Mouse (Mus musculus) layer of hippocampus, adult 11-12 months (tissue): ENCODE data around the gene Stam2.

Experiments
- DNase-seq: peaks from one replicate; pipeline ENCODE4 v3.0.0; 2022; ENCODE audit warnings: low spot score

Gene Stam2

GRCm38 (mm10) chr2:52720231-52721025 lies 21.7 kb downstream of the Stam2 start:
- DNase-seq = no peak

GRCm38 (mm10) chr2:52717076-52717475 lies 25.0 kb downstream of the Stam2 start:
- DNase-seq = no peak

GRCm38 (mm10) chr2:52715538-52715937 lies 26.5 kb downstream of the Stam2 start:
- peak; percentile 28 for DNase-seq

- DNase-seq = no peak
These were observed 28.0 kb downstream of the Stam2 start for GRCm38 (mm10) chr2:52714111-52714510.

- DNase-seq = no peak
These were observed 31.3 kb downstream of the Stam2 start for GRCm38 (mm10) chr2:52710804-52711203.

- no peak for DNase-seq
These were observed 32.7 kb downstream of the Stam2 start for GRCm38 (mm10) chr2:52709417-52709816.

GRCm38 (mm10) chr2:52701368-52702036 lies 40.6 kb downstream of the Stam2 start:
- DNase-seq = no peak

GRCm38 (mm10) chr2:52700352-52700751 lies 41.7 kb downstream of the Stam2 start:
- DNase-seq = no peak

- no peak for DNase-seq
These were observed 47.5 kb downstream of the Stam2 start for GRCm38 (mm10) chr2:52694604-52695003.

GRCm38 (mm10) chr2:52691745-52692144 lies 50.3 kb downstream of the Stam2 start:
- DNase-seq = no peak

GRCm38 (mm10) chr2:52686601-52687000 lies 55.5 kb downstream of the Stam2 start:
- DNase-seq = no peak

- no peak for DNase-seq
These were observed 64.5 kb downstream of the Stam2 start for GRCm38 (mm10) chr2:52677589-52677988.

- DNase-seq = no peak
These were observed 65.2 kb downstream of the Stam2 start for GRCm38 (mm10) chr2:52676913-52677303.

- DNase-seq = peak; percentile 29
These were observed 65.8 kb downstream of the Stam2 start, which contains the start of gene Cacnb4 for GRCm38 (mm10) chr2:52676023-52676912. Gene Cacnb4, minus strand, starts transcription at chr2:52676831.

- DNase-seq = no peak
These were observed 66.6 kb downstream of the Stam2 start for GRCm38 (mm10) chr2:52675278-52675987.

- DNase-seq = peak; percentile 43
These were observed 67.2 kb downstream of the Stam2 start for GRCm38 (mm10) chr2:52674886-52675277.

- DNase-seq = no peak
These were observed 68.9 kb downstream of the Stam2 start for GRCm38 (mm10) chr2:52673172-52673571.

- DNase-seq = peak; percentile 54
These were observed 71.3 kb downstream of the Stam2 start for GRCm38 (mm10) chr2:52670733-52671132.

GRCm38 (mm10) chr2:52668480-52668879 lies 73.6 kb downstream of the Stam2 start:
- DNase-seq = no peak

- DNase-seq = no peak
These were observed 85.4 kb downstream of the Stam2 start for GRCm38 (mm10) chr2:52656722-52657121.

- no peak for DNase-seq
These were observed 87.5 kb downstream of the Stam2 start for GRCm38 (mm10) chr2:52654541-52654940.

- DNase-seq = no peak
These were observed 90.5 kb downstream of the Stam2 start for GRCm38 (mm10) chr2:52651547-52651946.
